Mouse (Mus musculus) forebrain, postnatal 0 days (tissue): ENCODE data around the gene Rdh16f1. TPM values are rescaled to one million over a fixed set of nuclear protein-coding genes. Genes with fewer than 3 reads are reported as not detected.

ENCODE experiments used
- ATAC-seq: fragments of 200-750 bp; cut with Nextera tagmentation; 2 replicates; pipeline ENCODE4 v1.8.0; 2017; ENCODE audit warnings: mild to moderate bottlenecking, moderate library complexity
- DNase-seq: peaks from one replicate; pipeline ENCODE4 v3.0.0-alpha.2; 2015
- H3K27ac ChIP-seq: fragments of 300-500 bp; sonication (generic); 2 replicates; pipeline ENCODE4 v1.5.1; 2014; ENCODE audit warnings: low read depth, mild to moderate bottlenecking, antibody characterized with exemption, low read length, moderate library complexity, mixed read lengths
- H3K27me3 ChIP-seq: fragments of 300-500 bp; sonication (generic); 2 replicates; pipeline ENCODE4 v1.6.1; 2014; ENCODE audit warnings: mild to moderate bottlenecking, low read length, mixed read lengths; ENCODE audit not compliant: insufficient read depth
- H3K36me3 ChIP-seq: fragments of 300-500 bp; sonication (generic); 2 replicates; pipeline ENCODE4 v1.6.1; 2014; ENCODE audit warnings: mild to moderate bottlenecking, moderate library complexity; ENCODE audit not compliant: insufficient read depth
- H3K4me1 ChIP-seq: fragments of 300-500 bp; sonication (generic); 2 replicates; pipeline ENCODE4 v1.6.1; 2014; ENCODE audit warnings: antibody characterized with exemption; ENCODE audit not compliant: insufficient read depth
- H3K4me2 ChIP-seq: fragments of 300-500 bp; sonication (generic); 2 replicates; pipeline ENCODE4 v1.6.1; 2014; ENCODE audit warnings: low read depth, mild to moderate bottlenecking, moderate library complexity
- H3K4me3 ChIP-seq: fragments of 300-500 bp; sonication (generic); 2 replicates; pipeline ENCODE4 v1.5.1; 2014; ENCODE audit warnings: low read depth, low read length, mixed read lengths
- H3K9ac ChIP-seq: fragments of 300-500 bp; sonication (generic); 2 replicates; pipeline ENCODE4 v1.6.1; 2014; ENCODE audit warnings: mild to moderate bottlenecking
- H3K9me3 ChIP-seq: fragments of 300-500 bp; sonication (generic); 2 replicates; pipeline ENCODE4 v1.6.1; 2016; ENCODE audit warnings: low read length
- CTCF ChIP-seq: sonication (generic); IDR thresholded peaks from 2 replicates; pipeline ENCODE4 v1.5.1; 2016; ENCODE audit warnings: antibody characterized with exemption, control low read depth, low read depth
- WGBS: fragments of 180-500 bp; shearing (Covaris S2); extraction: QIAGEN DNeasy Blood & Tissue Kit; methylation state at CpG from one replicate; pipeline ENCODE4 v1.1.7; 2014; 5-methylcytosine and 5-hydroxymethylcytosine counted together
- polyA plus RNA-seq: library from polyadenylated mRNA; unstranded; fragments of >200 nt; fragmentation: Nextera tagmentation; extraction: Ambion mirVana; gene quantifications from 2 replicates; pipeline ENCODE4 v1.2.1, GENCODE M21; 2015
- total RNA-seq: library from RNA; depleted of rRNA; stranded (reverse); fragments of >200 nt; gene quantifications from 2 replicates; pipeline ENCODE4 v1.2.3, GENCODE M21; 2014

The Rdh16f1 gene
- total and polyA plus RNA-seq, 2 experiments from 2014 or later = not detected

DNA sequence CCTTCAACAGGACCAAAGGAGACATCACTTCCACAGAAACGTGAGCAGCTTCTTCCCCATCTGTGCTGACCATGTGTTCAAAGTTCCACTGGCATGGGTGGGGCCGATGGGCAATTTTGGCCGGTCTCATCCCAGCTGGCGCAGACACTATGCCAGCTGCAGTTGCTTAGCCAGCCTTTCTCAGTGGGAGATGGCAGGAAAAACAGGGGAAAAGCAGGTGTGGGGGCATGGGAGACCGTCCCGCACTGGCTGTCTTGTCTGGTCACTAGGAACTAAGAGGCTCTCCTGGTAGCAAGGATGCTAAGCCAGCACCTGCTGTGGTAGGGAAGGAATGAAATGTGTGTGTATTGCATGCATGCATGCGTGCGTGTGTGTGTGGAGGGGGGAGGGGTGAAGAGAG lies 31.1 kb upstream of the Rdh16f1 start:
- H3K4me3 ChIP-seq = no peak overlapping the region
- H3K9ac ChIP-seq = no peak overlapping the region
- no peak overlapping the region for H3K4me2 ChIP-seq
- TF ChIP-seq CTCF = no peak
- no peaks in the 10 kb centered on the region for H3K4me1 ChIP-seq
- H3K27me3 ChIP-seq = 0 out of 2 replicates have a peak, but pooled peaks cover 5% of the 10 kb centered on the region
- peak; percentile 39 for DNase-seq
- WGBS = 59% methylated on average over 8 of the region's 8 CpGs
- no peaks in the 10 kb centered on the region for H3K9me3 ChIP-seq
- no peaks in the 10 kb centered on the region for H3K36me3 ChIP-seq
- H3K27ac ChIP-seq = no peak overlapping the region
- peak; percentile 10; the same call in 1 of the 2 replicates for ATAC-seq

DNA sequence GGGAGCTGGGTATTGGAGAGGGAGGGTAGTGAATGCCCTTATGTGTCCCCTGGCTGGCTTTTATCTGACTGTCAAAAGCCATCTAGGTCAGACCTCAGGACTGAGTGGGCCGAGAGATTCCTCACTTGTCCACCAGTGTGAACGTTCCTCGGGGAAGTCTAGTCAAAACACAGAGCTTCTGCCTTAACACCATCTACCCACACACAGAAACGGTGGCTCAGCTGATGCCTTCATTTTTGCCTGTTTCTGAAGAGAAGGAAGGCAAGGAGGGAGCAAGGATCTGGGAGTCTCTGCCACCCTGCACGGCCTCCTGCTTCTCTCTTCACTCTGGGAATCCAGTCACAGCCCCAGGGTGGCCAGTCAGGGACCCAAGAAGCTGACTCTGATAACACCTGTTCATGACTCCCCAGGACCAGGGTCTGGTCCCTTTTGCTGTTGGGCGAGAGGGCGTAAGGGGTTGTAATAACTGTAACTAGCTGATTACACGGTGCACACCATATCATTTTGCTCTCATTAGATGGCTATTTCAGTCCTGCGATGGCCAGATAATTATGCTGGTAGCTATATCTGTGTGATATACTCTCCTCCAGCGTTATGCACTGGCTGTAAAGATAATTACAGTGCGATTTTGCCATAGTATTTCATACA lies 29.2 kb upstream of the Rdh16f1 start:
- Histone ChIP-seq H3K4me3 (no peak overlapping the region), H3K9ac (no peak overlapping the region), H3K4me2 (no peak overlapping the region), H3K27ac (no peak overlapping the region), H3K36me3 (no peaks in the 10 kb centered on the region), H3K27me3 (0 out of 2 replicates have a peak, but pooled peaks cover 5% of the 10 kb centered on the region), H3K9me3 (no peaks in the 10 kb centered on the region), H3K4me1 (no peaks in the 10 kb centered on the region)
- no peak for DNase-seq
- TF ChIP-seq CTCF = no peak
- WGBS = 45% methylated on average over 11 of the region's 11 CpGs
- no peak; the same call in 1 of the 2 replicates for ATAC-seq

DNA sequence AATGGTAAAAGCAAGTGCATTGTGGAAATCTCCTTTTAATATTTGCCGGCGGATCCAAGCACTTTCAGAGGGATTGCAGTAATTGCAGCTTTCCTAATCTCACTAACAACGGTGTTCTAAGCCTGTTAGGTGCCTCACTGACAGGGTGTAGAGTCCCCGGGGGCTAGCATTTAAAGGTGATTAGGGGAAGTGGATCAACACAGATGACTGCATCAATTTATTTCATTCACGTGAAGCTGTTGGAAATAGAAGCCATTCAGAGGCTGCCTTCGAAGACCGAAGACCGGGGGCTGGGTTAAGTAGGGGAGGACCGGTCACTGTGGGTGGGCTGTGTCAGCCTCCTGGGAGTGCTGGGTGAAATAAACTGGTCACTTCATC lies 28.7 kb upstream of the Rdh16f1 start:
- no peak for TF ChIP-seq CTCF
- Histone ChIP-seq H3K27me3 (0 out of 2 replicates have a peak, but pooled peaks cover 5% of the 10 kb centered on the region), H3K4me2 (no peak overlapping the region), H3K27ac (no peak overlapping the region), H3K9me3 (no peaks in the 10 kb centered on the region), H3K9ac (no peak overlapping the region), H3K4me1 (no peaks in the 10 kb centered on the region), H3K36me3 (no peaks in the 10 kb centered on the region), H3K4me3 (no peak overlapping the region)
- WGBS = 6% methylated on average over 9 of the region's 9 CpGs
- DNase-seq (no peak), ATAC-seq (no peak; the same call in 1 of the 2 replicates)

DNA sequence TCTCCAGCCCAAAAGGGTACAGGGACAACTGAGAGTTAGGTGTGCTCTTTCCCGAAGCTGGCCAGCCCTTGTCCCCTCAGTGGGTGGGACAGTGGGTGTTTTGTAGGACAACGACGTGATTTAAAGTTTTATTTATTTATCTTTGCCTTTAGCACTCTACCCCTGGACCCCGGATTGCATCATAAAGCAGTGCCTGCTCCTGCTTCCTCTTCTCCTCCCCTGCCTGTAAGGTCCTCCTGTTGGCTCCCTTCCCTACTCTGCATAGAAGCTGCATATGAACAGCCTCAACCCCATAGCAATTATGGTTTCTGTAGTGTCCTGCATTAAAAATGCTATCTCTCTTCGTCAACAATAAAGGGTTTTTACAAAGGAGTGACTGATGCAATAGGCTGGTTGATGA lies 28.2 kb upstream of the Rdh16f1 start:
- H3K4me1 ChIP-seq = no peaks in the 10 kb centered on the region
- 0 out of 2 replicates have a peak, but pooled peaks cover 5% of the 10 kb centered on the region for H3K27me3 ChIP-seq
- H3K4me3 ChIP-seq = no peak overlapping the region
- ATAC-seq = no peak
- no peak for TF ChIP-seq CTCF
- no peaks in the 10 kb centered on the region for H3K36me3 ChIP-seq
- H3K9me3 ChIP-seq = no peaks in the 10 kb centered on the region
- no peak overlapping the region for H3K27ac ChIP-seq
- DNase-seq = no peak
- WGBS = 27% methylated on average over 5 of the region's 5 CpGs
- no peak overlapping the region for H3K4me2 ChIP-seq
- H3K9ac ChIP-seq = no peak overlapping the region

DNA sequence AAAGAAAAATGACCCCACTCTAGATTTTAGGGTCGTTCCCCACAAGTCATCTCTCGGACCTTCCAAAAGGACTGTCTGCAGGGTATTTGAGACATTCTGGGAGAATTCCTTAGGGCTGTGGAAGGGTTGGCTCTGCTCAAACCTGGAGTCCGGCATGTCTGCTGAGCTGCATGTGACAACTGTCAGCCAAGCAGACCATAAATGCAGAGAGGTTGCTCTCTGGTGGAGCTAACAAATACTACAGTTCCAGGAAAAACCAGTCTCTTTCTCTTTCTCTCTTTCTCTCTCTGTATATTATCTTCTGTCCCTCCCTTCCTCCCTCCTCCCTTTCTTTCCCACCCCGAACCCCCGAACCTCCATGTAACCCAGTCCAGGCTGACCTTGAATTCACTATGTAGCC lies 25.2 kb upstream of the Rdh16f1 start:
- Histone ChIP-seq H3K4me1 (no peaks in the 10 kb centered on the region), H3K27ac (no peak overlapping the region), H3K9ac (no peak overlapping the region), H3K4me2 (no peak overlapping the region), H3K9me3 (no peaks in the 10 kb centered on the region), H3K27me3 (0 out of 2 replicates have a peak, but pooled peaks cover 5% of the 10 kb centered on the region), H3K4me3 (no peak overlapping the region), H3K36me3 (no peaks in the 10 kb centered on the region)
- ATAC-seq = peak; percentile 32; the same call in 1 of the 2 replicates
- 58% methylated on average over 5 of the region's 5 CpGs for WGBS
- DNase-seq = peak; percentile 56
- peak; percentile 78 for TF ChIP-seq CTCF

DNA sequence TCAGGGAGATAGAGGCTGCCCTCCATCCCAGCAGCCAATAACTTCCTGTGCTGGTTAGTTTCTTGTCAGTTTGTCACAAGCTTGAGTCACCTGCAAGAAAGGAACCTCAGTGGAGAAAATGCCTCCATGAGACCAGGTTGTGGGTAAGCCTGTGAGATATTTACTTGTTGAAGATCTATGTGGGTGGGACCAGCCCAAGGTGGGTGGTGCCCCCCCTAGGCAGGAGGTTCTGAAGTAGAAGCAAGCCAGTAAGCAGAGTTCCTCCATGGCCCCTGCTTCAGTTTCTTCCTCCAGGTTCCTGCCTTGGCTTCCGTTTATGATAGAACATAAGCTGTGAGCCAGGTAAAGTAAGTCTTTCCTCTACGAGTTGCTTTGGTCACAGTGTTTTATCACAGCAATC lies 23.3 kb upstream of the Rdh16f1 start:
- no peaks in the 10 kb centered on the region for H3K36me3 ChIP-seq
- no peak overlapping the region for H3K4me2 ChIP-seq
- H3K9me3 ChIP-seq = no peaks in the 10 kb centered on the region
- no peak for DNase-seq
- 90% methylated on average over 2 of the region's 2 CpGs for WGBS
- no peak overlapping the region for H3K9ac ChIP-seq
- H3K27ac ChIP-seq = no peak overlapping the region
- TF ChIP-seq CTCF = no peak
- H3K4me1 ChIP-seq = no peaks in the 10 kb centered on the region; the same call in 1 of the 2 replicates
- no peaks in the 10 kb centered on the region for H3K27me3 ChIP-seq
- ATAC-seq = no peak
- H3K4me3 ChIP-seq = no peak overlapping the region

DNA sequence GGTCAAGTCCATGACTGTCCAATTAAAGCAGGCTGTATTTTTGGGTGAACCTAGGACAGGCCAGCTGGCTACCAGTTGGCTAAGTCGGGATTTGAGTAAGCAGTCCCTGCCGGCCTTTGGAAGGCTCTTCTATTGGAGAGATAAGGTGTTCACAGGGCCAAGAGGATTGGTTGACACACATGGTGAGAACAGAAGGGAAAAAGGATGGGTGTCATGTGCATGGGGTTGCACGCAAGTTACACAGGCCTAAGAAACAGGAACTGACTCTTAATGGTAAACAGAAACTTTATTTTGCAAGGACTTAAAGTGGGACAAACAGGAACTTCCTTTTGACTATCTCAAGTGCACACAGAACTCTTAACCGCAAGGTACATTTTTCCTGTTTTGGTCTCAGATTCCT lies 22.7 kb upstream of the Rdh16f1 start:
- H3K4me2 ChIP-seq = no peak overlapping the region
- no peak overlapping the region for H3K4me3 ChIP-seq
- no peaks in the 10 kb centered on the region for H3K27me3 ChIP-seq
- 79% methylated on average over 4 of the region's 4 CpGs for WGBS
- H3K9ac ChIP-seq = no peak overlapping the region
- no peaks in the 10 kb centered on the region for H3K9me3 ChIP-seq
- no peak for ATAC-seq
- DNase-seq = no peak
- peaks cover 6% of the 10 kb centered on the region for H3K36me3 ChIP-seq
- TF ChIP-seq CTCF = no peak
- no peak overlapping the region for H3K27ac ChIP-seq
- H3K4me1 ChIP-seq = no peaks in the 10 kb centered on the region; the same call in 1 of the 2 replicates
